Mouse (Mus musculus): Measurements from ENCODE around the gene Trim7. TPM values are rescaled to one million over a fixed set of nuclear protein-coding genes. Genes with fewer than 3 reads are reported as not detected.
"Not testable (repeated sequence)": the region's sequence is repeated elsewhere in the genome, so short reads cannot be mapped to it uniquely, and the experiment has no call there.

The Trim7 gene
- total RNA-seq, 1 experiment from 2014 or later = 4.3 TPM

- no peak for ATAC-seq (replicated peaks in 1 of 2; ENCODE audit: insufficient read depth in 1 of 2, low FRiP score in 2 of 2, low TSS enrichment in 1 of 2, low read depth in 1 of 2, poor library complexity in 2 of 2, severe bottlenecking in 2 of 2)
These were observed 11.0 kb downstream of the Trim7 start for GRCm38 (mm10) chr11:48836990-48837309.

GRCm38 (mm10) chr11:48837310-48838180, 11.6 kb downstream of the Trim7 start:
- 0 out of 4 replicates have a peak, but pooled peaks have one; percentile 19 to 22 for ATAC-seq (replicated peaks in 1 of 2; ENCODE audit: insufficient read depth in 1 of 2, low FRiP score in 2 of 2, low TSS enrichment in 1 of 2, low read depth in 1 of 2, poor library complexity in 2 of 2, severe bottlenecking in 2 of 2)

- ATAC-seq (replicated peaks in 1 of 2; ENCODE audit: insufficient read depth in 1 of 2, low FRiP score in 2 of 2, low TSS enrichment in 1 of 2, low read depth in 1 of 2, poor library complexity in 2 of 2, severe bottlenecking in 2 of 2) = peak; percentile 73 to 74
These were observed 12.3 kb downstream of the Trim7 start for GRCm38 (mm10) chr11:48838181-48838797.

- no peak for ATAC-seq (replicated peaks in 1 of 2; ENCODE audit: insufficient read depth in 1 of 2, low FRiP score in 2 of 2, low TSS enrichment in 1 of 2, low read depth in 1 of 2, poor library complexity in 2 of 2, severe bottlenecking in 2 of 2)
These were observed 13.1 kb downstream of the Trim7 start for GRCm38 (mm10) chr11:48838879-48839680.

- ATAC-seq (replicated peaks in 1 of 2; ENCODE audit: insufficient read depth in 1 of 2, low FRiP score in 2 of 2, low TSS enrichment in 1 of 2, low read depth in 1 of 2, poor library complexity in 2 of 2, severe bottlenecking in 2 of 2) = no peak
These were observed 14.9 kb downstream of the Trim7 start for GRCm38 (mm10) chr11:48840805-48841204.

- no peak for ATAC-seq (replicated peaks in 1 of 2; ENCODE audit: insufficient read depth in 1 of 2, low FRiP score in 2 of 2, low TSS enrichment in 1 of 2, low read depth in 1 of 2, poor library complexity in 2 of 2, severe bottlenecking in 2 of 2)
These were observed 15.3 kb downstream of the Trim7 start for GRCm38 (mm10) chr11:48841213-48841612.

- ATAC-seq (replicated peaks in 1 of 2; ENCODE audit: insufficient read depth in 1 of 2, low FRiP score in 2 of 2, low TSS enrichment in 1 of 2, low read depth in 1 of 2, poor library complexity in 2 of 2, severe bottlenecking in 2 of 2) = no peak
These were observed 16.4 kb downstream of the Trim7 start for GRCm38 (mm10) chr11:48842378-48842792.

GRCm38 (mm10) chr11:48843202-48843601, 17.3 kb downstream of the Trim7 start:
- ATAC-seq (replicated peaks in 1 of 2; ENCODE audit: insufficient read depth in 1 of 2, low FRiP score in 2 of 2, low TSS enrichment in 1 of 2, low read depth in 1 of 2, poor library complexity in 2 of 2, severe bottlenecking in 2 of 2) = no peak

- no peak for ATAC-seq (replicated peaks in 1 of 2; ENCODE audit: insufficient read depth in 1 of 2, low FRiP score in 2 of 2, low TSS enrichment in 1 of 2, low read depth in 1 of 2, poor library complexity in 2 of 2, severe bottlenecking in 2 of 2)
These were observed 18.4 kb downstream of the Trim7 start for GRCm38 (mm10) chr11:48844309-48844708.

GRCm38 (mm10) chr11:48845244-48845815, 19.4 kb downstream of the Trim7 start:
- ATAC-seq (replicated peaks in 1 of 2; ENCODE audit: insufficient read depth in 1 of 2, low FRiP score in 2 of 2, low TSS enrichment in 1 of 2, low read depth in 1 of 2, poor library complexity in 2 of 2, severe bottlenecking in 2 of 2) = no peak

- ATAC-seq (replicated peaks in 1 of 2; ENCODE audit: insufficient read depth in 1 of 2, low FRiP score in 2 of 2, low TSS enrichment in 1 of 2, low read depth in 1 of 2, poor library complexity in 2 of 2, severe bottlenecking in 2 of 2) = not testable (repeated sequence)
These were observed 20.4 kb downstream of the Trim7 start for GRCm38 (mm10) chr11:48846362-48846761.

- ATAC-seq (replicated peaks in 1 of 2; ENCODE audit: insufficient read depth in 1 of 2, low FRiP score in 2 of 2, low TSS enrichment in 1 of 2, low read depth in 1 of 2, poor library complexity in 2 of 2, severe bottlenecking in 2 of 2) = no peak
These were observed 20.9 kb downstream of the Trim7 start for GRCm38 (mm10) chr11:48846881-48847280.

- ATAC-seq (replicated peaks in 1 of 2; ENCODE audit: insufficient read depth in 1 of 2, low FRiP score in 2 of 2, low TSS enrichment in 1 of 2, low read depth in 1 of 2, poor library complexity in 2 of 2, severe bottlenecking in 2 of 2) = no peak
These were observed 24.3 kb downstream of the Trim7 start for GRCm38 (mm10) chr11:48850240-48850639.

- ATAC-seq (replicated peaks in 1 of 2; ENCODE audit: insufficient read depth in 1 of 2, low FRiP score in 2 of 2, low TSS enrichment in 1 of 2, low read depth in 1 of 2, poor library complexity in 2 of 2, severe bottlenecking in 2 of 2) = no peak
These were observed 25.5 kb downstream of the Trim7 start for GRCm38 (mm10) chr11:48851270-48851995.

GRCm38 (mm10) chr11:48852190-48852589, 26.2 kb downstream of the Trim7 start:
- ATAC-seq (replicated peaks in 1 of 2; ENCODE audit: insufficient read depth in 1 of 2, low FRiP score in 2 of 2, low TSS enrichment in 1 of 2, low read depth in 1 of 2, poor library complexity in 2 of 2, severe bottlenecking in 2 of 2) = no peak

- ATAC-seq (replicated peaks in 1 of 2; ENCODE audit: insufficient read depth in 1 of 2, low FRiP score in 2 of 2, low TSS enrichment in 1 of 2, low read depth in 1 of 2, poor library complexity in 2 of 2, severe bottlenecking in 2 of 2) = no peak
These were observed 26.9 kb downstream of the Trim7 start for GRCm38 (mm10) chr11:48852624-48853473.
